Mouse (Mus musculus) MEL (cell line): Measurements from ENCODE around the gene Gm9837. TPM values are rescaled to one million over a fixed set of nuclear protein-coding genes. Genes with fewer than 3 reads are reported as not detected.
"Not testable (repeated sequence)": the region's sequence is repeated elsewhere in the genome, so short reads cannot be mapped to it uniquely, and the experiment has no call there.

Source experiments
- DNase-seq: peaks from one replicate; pipeline ENCODE4 v3.0.0; 2011; ENCODE audit warnings: low read depth, low spot score
- H3K27ac ChIP-seq: 2 replicates; pipeline ENCODE4 v1.5.1; 2012; ENCODE audit warnings: low read depth, mild to moderate bottlenecking, control low read depth, low read length, moderate library complexity; ENCODE audit not compliant: control insufficient read depth
- H3K27me3 ChIP-seq, 2 experiments: fragments of 150-350 bp in 1 of 2; sonication (generic) in 1 of 2; 2 replicates each; pipeline ENCODE4 v1.6.1; 2012; ENCODE audit warnings: low read length in 2 of 2, mild to moderate bottlenecking in 2 of 2, improper control_type of control experiment in 1 of 2, moderate library complexity in 1 of 2; ENCODE audit not compliant: insufficient read depth in 2 of 2, control insufficient read depth in 1 of 2
- H3K36me3 ChIP-seq, 2 experiments: 2 replicates each; pipeline ENCODE4 v1.6.1; 2012 to 2014; ENCODE audit warnings: low read length in 2 of 2, improper control_type of control experiment in 1 of 2, inconsistent platforms in 1 of 2, mild to moderate bottlenecking in 1 of 2; ENCODE audit not compliant: insufficient read depth in 2 of 2, control insufficient read depth in 1 of 2
- H3K4me1 ChIP-seq, 2 experiments: fragments of 150-350 bp in 1 of 2; sonication (generic) in 1 of 2; 2 replicates each; pipeline ENCODE4 v1.6.1; 2012; ENCODE audit warnings: low read length in 2 of 2, improper control_type of control experiment in 1 of 2, mild to moderate bottlenecking in 1 of 2; ENCODE audit not compliant: insufficient read depth in 2 of 2, control insufficient read depth in 1 of 2
- H3K4me3 ChIP-seq, 2 experiments: fragments of 150-350 bp in 1 of 2; sonication (generic) in 1 of 2; 2 replicates each; pipeline ENCODE4 v1.5.1; 2012; ENCODE audit warnings: low read depth in 2 of 2, low read length in 2 of 2, mild to moderate bottlenecking in 2 of 2, moderate library complexity in 2 of 2, control low read depth in 1 of 2, improper control_type of control experiment in 1 of 2; ENCODE audit not compliant: control insufficient read depth in 1 of 2, insufficient read depth in 1 of 2
- H3K79me2 ChIP-seq: 2 replicates; pipeline ENCODE4 v1.6.1; 2012; ENCODE audit warnings: mild to moderate bottlenecking, low read length, moderate library complexity; ENCODE audit not compliant: control insufficient read depth, poor library complexity, insufficient read depth
- H3K9ac ChIP-seq: 2 replicates; pipeline ENCODE4 v1.6.1; 2012; ENCODE audit warnings: low read depth, mild to moderate bottlenecking, control low read depth, low read length, moderate library complexity; ENCODE audit not compliant: control insufficient read depth, poor library complexity, severe bottlenecking
- H3K9me3 ChIP-seq: fragments of 150-350 bp; sonication (generic); replicated peaks from 2 replicates; pipeline ENCODE4 v1.6.1; 2012; ENCODE audit warnings: mild to moderate bottlenecking, low read length, improper control_type of control experiment, moderate library complexity; ENCODE audit not compliant: insufficient read depth
- ELF1 ChIP-seq: IDR thresholded peaks from 2 replicates; pipeline ENCODE4 v1.6.1; 2014; ENCODE audit warnings: low read depth, mild to moderate bottlenecking, inconsistent platforms, low read length, improper control_type of control experiment, moderate library complexity
- EP300 ChIP-seq, 2 experiments: IDR thresholded peaks; 2 replicates each; pipeline ENCODE4 v1.6.1; 2011; ENCODE audit warnings: improper control_type of control experiment in 2 of 2, low read length in 2 of 2, low read depth in 1 of 2, mild to moderate bottlenecking in 1 of 2
- KAT2A ChIP-seq: conservative IDR thresholded peaks from 2 replicates; pipeline ENCODE4 v1.6.1; 2012; ENCODE audit warnings: low read depth, low read length, improper control_type of control experiment, inconsistent platforms
- NELFE ChIP-seq: IDR thresholded peaks from 2 replicates; pipeline ENCODE4 v1.6.1; 2011; ENCODE audit warnings: low read depth, low read length, improper control_type of control experiment
- POLR2A ChIP-seq, 2 experiments: IDR thresholded peaks; 2 replicates each; pipeline ENCODE4 v1.6.1; 2011 to 2012; ENCODE audit warnings: low read length in 2 of 2, mild to moderate bottlenecking in 2 of 2, control low read depth in 1 of 2, improper control_type of control experiment in 1 of 2, low read depth in 1 of 2, moderate library complexity in 1 of 2; ENCODE audit not compliant: control insufficient read depth in 1 of 2, insufficient read depth in 1 of 2, poor library complexity in 1 of 2
- POLR2AphosphoS2 ChIP-seq: IDR thresholded peaks from 2 replicates; pipeline ENCODE4 v1.6.1; 2011; ENCODE audit warnings: low read length, improper control_type of control experiment
- TAL1 ChIP-seq: IDR thresholded peaks from 2 replicates; pipeline ENCODE4 v1.6.1; 2012; ENCODE audit warnings: mild to moderate bottlenecking, inconsistent platforms, low read length, moderate library complexity, mixed read lengths
- USF2 ChIP-seq, 2 experiments: IDR thresholded peaks; 2 replicates each; pipeline ENCODE4 v1.6.1; 2011 to 2012; ENCODE audit warnings: improper control_type of control experiment in 2 of 2, low read length in 2 of 2, borderline replicate concordance in 1 of 2, inconsistent platforms in 1 of 2, low read depth in 1 of 2, mild to moderate bottlenecking in 1 of 2; ENCODE audit not compliant: insufficient read depth in 1 of 2
- ZNF384 ChIP-seq: IDR thresholded peaks from 2 replicates; pipeline ENCODE4 v1.6.1; 2012; ENCODE audit warnings: low read depth, mild to moderate bottlenecking, inconsistent platforms, low read length, improper control_type of control experiment
- polyA plus RNA-seq, 2 experiments: library from polyadenylated mRNA; stranded (reverse) in 1 of 2; unstranded in 1 of 2; fragments of >175 nt in 1 of 2; fragments of >200 nt in 1 of 2; gene quantifications; 2 replicates each; pipeline versions ENCODE4 v1.2.1 to v1.2.4; 2012; ENCODE audit warnings: low replicate concordance in 2 of 2, low read depth in 1 of 2; ENCODE audit not compliant: insufficient read length in 2 of 2, insufficient read depth in 1 of 2, missing spikeins in 1 of 2
- total RNA-seq: library from RNA; depleted of rRNA; stranded (reverse); fragments of 300-350 nt; gene quantifications from 2 replicates; pipeline ENCODE4 v1.2.3, GENCODE M21; 2012

Gene Gm9837
- total and polyA plus RNA-seq, 3 experiments: not detected

DNA sequence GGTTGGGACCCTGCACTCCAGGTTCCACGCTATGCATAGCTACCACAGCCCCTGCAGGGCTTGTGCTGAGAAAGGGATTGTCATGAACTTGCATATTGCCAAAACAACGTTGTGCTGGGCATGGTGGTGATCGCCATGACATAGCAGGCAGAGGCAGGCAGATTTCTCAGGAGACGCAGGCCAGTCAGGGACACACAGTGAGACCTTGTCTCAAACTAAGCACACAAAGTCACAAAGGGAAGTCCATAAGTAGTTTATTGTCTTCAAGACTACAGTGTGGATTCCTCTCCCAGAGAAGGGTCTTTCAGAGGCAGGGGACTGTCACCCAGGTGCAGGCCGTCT lies 41.6 kb downstream of the Gm9837 start:
- no peak for TF ChIP-seq USF2 (IDR thresholded peaks at IDR 0.05; ENCODE audit: borderline replicate concordance in 1 of 2, insufficient read depth in 1 of 2, low read depth in 1 of 2, low read length in 2 of 2)
- TF ChIP-seq POLR2AphosphoS2: no peak
- TF ChIP-seq POLR2A (IDR thresholded peaks at IDR 0.05; ENCODE audit: control insufficient read depth in 1 of 2, insufficient read depth in 1 of 2, low read depth in 1 of 2, low read length in 2 of 2, poor library complexity in 1 of 2): peak in 1 of 2 experiments; percentile 9; a peak in 1 of 4 replicates
- H3K4me1 ChIP-seq: peaks cover 8 to 28% of the 10 kb centered on the region in 2 experiments
- no peak overlapping the region for H3K4me3 ChIP-seq
- no peak for DNase-seq
- peaks cover 7 to 28% of the 10 kb centered on the region in 2 experiments for H3K36me3 ChIP-seq
- H3K79me2 ChIP-seq: peaks cover 14% of the 10 kb centered on the region
- H3K9me3 ChIP-seq: no peaks in the 10 kb centered on the region
- no peaks in the 10 kb centered on the region for H3K27me3 ChIP-seq
- H3K9ac ChIP-seq: no peak overlapping the region
- no peak overlapping the region for H3K27ac ChIP-seq

GRCm38 (mm10) chr11:53427993-53428715 lies 42.1 kb downstream of the Gm9837 start:
- H3K9ac ChIP-seq: no peak overlapping the region
- TF ChIP-seq ELF1 (no peak), EP300 (IDR thresholded peaks at IDR 0.05; ENCODE audit: low read depth in 1 of 2, low read length in 2 of 2) (no peak), TAL1 (no peak), NELFE (no peak), POLR2AphosphoS2 (peak; percentile 91), KAT2A (no peak)
- no peak for DNase-seq
- peaks cover 7 to 23% of the 10 kb centered on the region in 2 experiments for H3K36me3 ChIP-seq
- peaks cover 14% of the 10 kb centered on the region for H3K79me2 ChIP-seq
- H3K27ac ChIP-seq: no peak overlapping the region
- no peaks in the 10 kb centered on the region for H3K9me3 ChIP-seq
- no peaks in the 10 kb centered on the region for H3K27me3 ChIP-seq
- peaks cover 8 to 23% of the 10 kb centered on the region in 2 experiments for H3K4me1 ChIP-seq
- no peak overlapping the region for H3K4me3 ChIP-seq

GRCm38 (mm10) chr11:53426914-53427313 lies 43.4 kb downstream of the Gm9837 start:
- H3K4me3 ChIP-seq, H3K27me3 ChIP-seq, H3K9me3 ChIP-seq, H3K27ac ChIP-seq, DNase-seq, H3K9ac ChIP-seq: not testable (repeated sequence)
- Histone ChIP-seq H3K36me3 (peaks cover 7 to 12% of the 10 kb centered on the region in 2 experiments), H3K4me1 (peaks cover 0 to 13% of the 10 kb centered on the region in 2 experiments; a peak in 2 of 4 replicates), H3K79me2 (peaks cover 14% of the 10 kb centered on the region)
- TF ChIP-seq ZNF384: peak; percentile 75
- peak in 1 of 2 experiments; percentile 26; a peak in 1 of 4 replicates for TF ChIP-seq POLR2A (IDR thresholded peaks at IDR 0.05; ENCODE audit: control insufficient read depth in 1 of 2, insufficient read depth in 1 of 2, low read depth in 1 of 2, low read length in 2 of 2, poor library complexity in 1 of 2)
